Comparison of ENCODE assay signal across 1 mouse cellular context in genomic region chr2:53190684-53191511, GRCm38 (mm10).
TF ChIP-seq lines count a peak whose summit lies in the region.

Gene Prpf40a, minus strand, starts transcription at chr2:53191284.

TF ChIP-seq in CH12.LX, 34 proteins besides CTCF, POLR2A, EP300 and RAD21 (continued from another document):
- TF ChIP-seq USF1 (IDR thresholded peaks at IDR 0.05; ENCODE audit: low read depth, low read length) (no peak), BHLHE40 (IDR thresholded peaks at IDR 0.05; ENCODE audit: low read depth, low read length) (no peak), ZKSCAN1 (IDR thresholded peaks at IDR 0.05; ENCODE audit: borderline replicate concordance, low read depth, low read length) (no peak), ETS1 (conservative IDR thresholded peaks at IDR 0.05; ENCODE audit: low read depth, low read length) (no peak), TCF12 (IDR thresholded peaks at IDR 0.05; ENCODE audit: low read depth, low read length) (peak; percentile 91), JUND (conservative IDR thresholded peaks at IDR 0.05; ENCODE audit: low read depth, low read length) (no peak), ZC3H11A (IDR thresholded peaks at IDR 0.05; ENCODE audit: low read depth, low read length) (no peak), POLR2AphosphoS2 (IDR thresholded peaks at IDR 0.05; ENCODE audit: low read depth, low read length) (peak; percentile 82; the same call in 1 of the 2 replicates), PAX5 (IDR thresholded peaks at IDR 0.05; ENCODE audit: low read length) (no peak), KAT2A (IDR thresholded peaks at IDR 0.05; ENCODE audit: insufficient replicate concordance, low read length) (peak; percentile 88; the same call in 1 of the 2 replicates), E2F4 (IDR thresholded peaks at IDR 0.05; ENCODE audit: insufficient replicate concordance, low read depth, low read length) (no peak)
